Mouse (Mus musculus) lung, postnatal 36 days (tissue): ENCODE measurements around the gene Clta.

Source experiments
- DNase-seq: peaks from one replicate; pipeline ENCODE4 v3.0.0; 2022; ENCODE audit warnings: mixed read lengths

Gene Clta

GRCm38 (mm10) chr4:44074422-44074821, 70.2 kb downstream of the Clta start:
- no peak for DNase-seq

DNA sequence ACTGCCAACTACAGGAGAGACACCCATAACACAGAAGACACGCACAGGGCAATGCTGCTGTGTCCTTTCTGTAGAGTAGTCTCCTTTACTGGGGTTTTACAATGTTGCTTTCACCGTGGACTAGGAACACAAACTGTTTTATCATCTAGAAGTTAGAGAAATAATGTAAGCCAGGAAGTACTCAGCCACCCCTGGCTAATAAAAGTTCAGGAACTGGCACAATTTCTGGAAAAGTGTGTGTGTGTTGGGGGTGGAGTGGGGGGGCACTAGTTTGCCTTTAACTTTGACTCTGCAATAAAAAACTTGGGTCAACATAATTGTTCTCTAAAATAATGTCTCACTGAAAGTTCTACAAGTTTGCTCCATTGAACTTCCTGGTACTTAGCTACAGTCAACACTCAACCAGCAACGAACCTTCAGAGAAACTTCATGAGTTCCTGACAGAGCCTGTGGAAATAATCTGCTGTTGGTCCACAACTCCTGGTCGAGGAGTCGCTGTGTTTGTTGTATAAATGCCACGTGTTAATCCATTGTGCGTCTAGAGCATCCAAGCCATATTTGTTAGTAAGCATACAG, 74.2 kb downstream of the Clta start:
- DNase-seq: peak; percentile 30
